Mouse (Mus musculus): Measurements from ENCODE around the gene Ociad1.
A peak's percentile ranks its signal among the peaks of the same experiment; 100 is the strongest.

The Ociad1 gene

GRCm38 (mm10) chr5:73292502-73293457, at the start of gene Ociad1:
Gene Ociad1, plus strand, starts transcription at chr5:73292784.
- DNase-seq = peak; percentile 95

DNA sequence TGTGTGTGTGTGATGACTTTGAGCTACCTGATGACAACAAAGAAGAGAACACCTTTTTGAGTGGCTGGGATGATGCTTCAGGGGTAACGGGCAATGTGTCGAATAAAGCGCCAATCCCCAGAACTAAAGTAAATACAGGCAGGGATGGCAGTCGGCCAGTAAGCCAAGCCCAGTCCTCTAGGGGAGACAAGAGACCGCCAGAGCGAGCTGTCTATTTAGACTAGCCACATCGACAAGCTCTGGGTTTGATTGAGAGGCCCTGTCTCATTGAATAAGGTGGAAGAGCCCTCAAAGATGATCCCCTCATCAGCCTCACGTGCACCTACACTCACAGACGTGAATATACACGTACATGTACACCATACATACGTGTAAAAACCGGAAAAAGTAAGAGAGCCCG, 48.2 kb upstream of the Ociad1 start:
- DNase-seq = no peak

GRCm38 (mm10) chr5:73246414-73246813, 46.2 kb upstream of the Ociad1 start:
- DNase-seq = no peak

DNA sequence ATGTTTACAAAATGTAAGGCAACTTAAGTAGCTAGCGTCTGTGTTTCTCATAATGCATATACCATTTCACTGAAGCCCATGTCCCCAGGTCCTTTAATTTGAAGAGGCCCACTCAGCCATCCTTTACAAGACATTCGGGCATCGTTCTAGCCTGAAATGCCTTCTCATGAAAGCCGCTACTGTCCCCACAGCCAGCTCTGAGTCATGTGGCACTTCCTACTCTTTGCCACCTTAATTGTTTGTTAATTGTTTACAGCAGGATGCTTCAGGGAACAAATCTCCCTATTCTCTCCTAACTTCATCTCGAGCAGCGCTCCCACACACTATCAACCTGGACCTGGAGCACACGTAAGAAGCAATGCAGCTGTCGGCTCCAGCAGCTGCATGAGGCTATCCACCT, 44.4 kb upstream of the Ociad1 start:
- DNase-seq = no peak

DNA sequence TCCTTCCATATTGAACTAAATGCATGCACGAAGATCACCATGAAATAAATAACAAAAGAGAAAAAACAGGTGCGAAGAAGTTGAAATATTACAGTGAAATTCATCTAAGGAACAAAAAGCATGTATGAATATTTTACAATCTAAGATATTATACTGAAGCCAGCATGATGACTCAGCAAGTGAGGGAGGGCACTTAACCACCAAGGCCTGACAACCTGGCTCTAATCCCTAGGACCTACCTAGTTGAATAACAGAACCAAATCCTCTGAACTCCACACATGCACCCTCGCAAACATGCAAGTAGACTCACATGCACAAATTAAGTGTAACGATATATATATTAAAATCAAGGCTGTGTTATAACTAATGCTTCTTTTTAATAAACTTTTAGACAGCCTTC, 43.2 kb upstream of the Ociad1 start:
- no peak for DNase-seq

DNA sequence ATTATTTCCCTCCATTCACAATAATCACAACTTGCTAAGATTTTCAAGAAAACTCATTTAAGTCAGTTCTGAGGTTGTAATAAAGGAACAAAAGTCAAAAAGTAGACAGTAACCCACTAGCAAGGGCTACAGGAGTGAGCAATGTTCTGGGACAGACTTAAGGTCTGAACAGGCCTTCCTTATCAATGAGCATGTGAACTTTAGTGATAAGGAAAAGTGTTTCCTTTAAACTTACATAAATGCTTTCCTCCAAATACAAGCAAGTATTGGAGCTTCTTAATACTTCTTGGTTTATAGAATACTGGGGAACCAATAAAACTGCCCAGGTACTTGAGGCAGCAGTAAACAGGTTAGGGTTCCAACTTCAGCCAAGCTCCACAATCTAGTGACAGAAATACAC, 39.8 kb upstream of the Ociad1 start:
- no peak for DNase-seq

GRCm38 (mm10) chr5:73254660-73255059, 37.9 kb upstream of the Ociad1 start:
- no peak for DNase-seq

DNA sequence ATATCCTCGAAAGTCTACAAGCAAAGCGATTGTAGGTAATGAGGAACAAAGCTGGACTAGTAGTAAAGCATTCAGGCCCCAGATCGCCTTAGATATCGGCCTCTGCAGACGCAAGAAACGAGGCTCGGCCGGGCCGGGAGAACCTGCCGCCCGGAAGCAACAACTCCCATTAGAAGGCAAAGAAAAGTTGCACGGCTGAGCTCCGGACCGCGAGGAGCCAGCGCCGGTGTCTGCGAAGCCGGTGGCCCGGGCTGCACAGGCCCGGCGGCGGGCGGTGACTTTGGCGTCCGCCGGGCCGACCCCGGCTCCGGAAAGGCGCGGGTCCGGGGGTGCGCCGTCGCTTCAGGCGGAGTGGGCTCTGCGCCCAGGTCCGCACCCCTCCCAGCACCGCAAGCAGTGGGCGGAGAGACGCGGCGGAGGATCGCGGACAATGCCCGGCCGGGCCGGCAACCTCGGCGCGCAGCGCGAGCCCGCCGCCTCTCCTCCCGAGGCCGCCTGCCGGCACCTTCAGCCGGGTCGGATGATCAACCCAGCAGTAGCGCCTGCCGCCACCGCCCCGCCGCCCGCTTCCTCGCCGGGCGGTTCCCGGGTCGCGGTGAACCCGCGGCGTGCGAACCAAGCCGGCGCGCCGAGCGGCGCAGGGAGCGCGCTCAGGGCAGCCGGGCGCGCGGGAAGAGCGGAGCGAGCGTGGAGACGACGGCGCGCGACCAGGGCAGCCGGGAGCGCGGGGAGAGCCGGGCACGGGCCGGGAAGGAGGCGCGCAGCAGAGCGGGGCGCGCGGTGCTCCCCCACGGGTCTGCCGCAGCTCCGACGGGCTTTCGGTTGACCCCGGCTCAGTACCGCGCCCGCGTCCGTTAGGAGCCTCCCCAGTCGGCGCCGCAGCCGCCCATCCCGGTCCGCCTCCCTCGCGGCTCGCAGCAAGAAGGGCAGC, 37.0 kb upstream of the Ociad1 start:
- DNase-seq = peak; percentile 77

- peak; percentile 89 for DNase-seq
Measured at GRCm38 (mm10) chr5:73256352-73257065, 36.1 kb upstream of the Ociad1 start, which contains the start of gene Fryl. Gene Fryl, minus strand, starts transcription at chr5:73256619.

GRCm38 (mm10) chr5:73257096-73257495, 35.5 kb upstream of the Ociad1 start:
- no peak for DNase-seq

DNA sequence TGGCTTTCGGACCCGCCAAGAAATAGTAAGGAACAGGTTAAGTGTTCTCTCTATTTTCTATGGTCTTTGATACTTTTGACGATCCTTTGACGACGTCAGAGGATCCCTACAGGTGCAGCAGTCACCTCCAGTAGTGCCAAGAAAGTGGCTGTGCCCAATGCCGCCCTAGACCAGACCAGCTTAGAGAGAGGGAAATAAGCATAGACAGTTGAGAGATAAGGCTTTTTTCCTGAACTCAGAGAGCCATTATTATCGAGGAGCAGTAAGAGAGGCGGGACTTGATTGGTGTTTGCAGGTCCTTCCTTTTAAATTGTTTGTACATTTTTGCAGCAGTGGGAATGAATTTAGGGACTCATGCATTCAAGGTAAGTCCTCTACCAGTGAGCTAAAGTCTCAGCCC, 34.9 kb upstream of the Ociad1 start:
- DNase-seq = no peak

- DNase-seq = no peak
Measured at GRCm38 (mm10) chr5:73264122-73264521, 28.5 kb upstream of the Ociad1 start.

DNA sequence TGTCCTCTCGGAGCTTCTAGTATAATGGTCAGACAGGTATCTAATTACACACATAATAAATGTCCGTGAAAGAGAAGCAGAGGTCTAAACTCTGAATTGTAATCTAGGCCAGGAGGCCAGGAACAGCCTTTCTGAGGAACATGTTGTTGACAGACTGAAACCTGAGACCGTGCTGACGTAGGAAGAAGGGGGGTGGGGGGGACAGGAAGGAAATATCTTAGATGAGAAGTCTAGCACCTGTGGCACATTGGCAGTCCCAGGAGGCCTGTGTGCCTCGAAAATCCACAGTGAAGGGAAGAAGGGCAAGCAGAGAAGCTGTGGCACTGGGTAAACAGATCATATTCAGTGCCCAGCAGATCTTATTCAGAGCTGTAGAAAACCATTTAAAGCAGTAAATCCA, 27.1 kb upstream of the Ociad1 start:
- DNase-seq = no peak

GRCm38 (mm10) chr5:73268636-73269213, 23.9 kb upstream of the Ociad1 start:
- no peak for DNase-seq

- no peak for DNase-seq
Measured at GRCm38 (mm10) chr5:73270612-73271011, 22.0 kb upstream of the Ociad1 start.

- DNase-seq = no peak
Measured at GRCm38 (mm10) chr5:73273171-73273570, 19.4 kb upstream of the Ociad1 start.

DNA sequence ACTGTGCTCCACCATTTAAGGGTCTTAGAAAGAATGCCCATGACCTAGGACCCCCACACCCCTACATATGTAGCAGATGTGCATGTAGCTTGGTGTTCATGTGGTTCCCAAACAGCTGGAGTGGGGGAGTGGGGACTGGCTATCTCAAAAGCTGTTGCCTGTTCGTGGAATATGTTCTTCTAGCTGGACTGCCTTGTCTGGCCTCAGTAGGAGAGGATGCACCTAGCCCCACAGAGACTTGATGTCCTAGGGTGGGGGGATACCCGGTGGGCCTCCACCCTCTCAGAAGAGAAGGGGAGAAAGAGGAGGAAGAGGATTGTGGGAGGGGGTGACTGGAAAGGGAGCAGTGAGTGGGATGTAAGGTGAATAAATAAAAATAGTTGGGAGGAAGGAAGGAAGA, 17.6 kb upstream of the Ociad1 start:
- no peak for DNase-seq

- DNase-seq = no peak
Measured at GRCm38 (mm10) chr5:73279190-73279589, 13.4 kb upstream of the Ociad1 start.

GRCm38 (mm10) chr5:73279732-73280566, 12.6 kb upstream of the Ociad1 start:
- DNase-seq = no peak

- DNase-seq = no peak
Measured at GRCm38 (mm10) chr5:73280567-73280850, 12.1 kb upstream of the Ociad1 start.

DNA sequence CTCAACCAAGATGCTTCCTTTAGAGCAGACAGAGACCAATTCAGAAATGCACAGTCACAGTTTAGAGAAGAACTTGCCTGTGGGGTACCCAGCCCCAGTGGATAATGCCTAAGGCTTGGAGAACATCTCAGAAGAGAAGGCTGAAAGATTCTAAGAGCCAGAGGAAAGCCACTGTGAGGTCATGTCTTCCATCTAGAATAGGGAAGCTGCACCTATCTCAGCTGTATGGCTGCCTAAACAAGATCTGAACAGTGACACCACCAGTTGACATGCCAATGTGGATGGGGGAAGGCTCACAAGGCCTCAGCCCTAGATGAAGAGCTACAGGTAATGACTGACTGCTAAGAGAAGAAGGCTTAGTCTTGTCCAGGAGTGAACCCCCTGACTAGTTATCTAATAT, 8.5 kb upstream of the Ociad1 start:
- DNase-seq = no peak

DNA sequence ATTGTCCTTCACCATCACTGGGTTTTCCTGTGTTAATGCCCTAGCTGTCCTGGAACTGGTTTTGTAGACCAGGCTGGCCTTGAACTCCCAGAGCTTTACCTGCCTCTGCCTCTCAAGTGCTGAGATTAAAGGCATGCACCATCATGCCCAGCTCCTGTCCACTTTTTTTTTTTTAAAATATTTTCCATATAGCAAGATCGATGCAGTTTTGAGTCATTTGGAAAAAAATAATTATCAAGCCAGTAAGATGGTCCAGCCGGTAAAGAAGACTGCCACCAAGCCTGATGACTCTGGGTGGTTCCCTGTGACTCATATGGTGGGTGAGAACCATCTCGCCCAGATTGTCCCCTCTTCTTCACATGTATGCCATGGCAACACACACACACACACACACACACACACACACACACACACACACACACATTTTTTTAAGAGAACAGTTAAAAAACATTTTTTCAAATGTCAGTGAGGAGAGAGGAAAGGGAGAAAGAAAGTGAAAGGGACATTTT, 7.1 kb upstream of the Ociad1 start:
- no peak for DNase-seq
